Mouse (Mus musculus) cerebellum, adult 2 months (tissue): ENCODE data around the gene Wdr25. TPM values are rescaled to one million over a fixed set of nuclear protein-coding genes. Genes with fewer than 3 reads are reported as not detected.

Experiments used
- DNase-seq, 2 experiments: peaks; one replicate each; pipeline ENCODE4 v3.0.0; 2021
- H3K27ac ChIP-seq: fragments of 200-500 bp; 2 replicates; pipeline ENCODE4 v1.5.1; 2012; ENCODE audit warnings: low read length, control low read depth, inconsistent platforms; ENCODE audit not compliant: insufficient read depth
- H3K27me3 ChIP-seq: fragments of 200-500 bp; 2 replicates; pipeline ENCODE4 v1.6.1; 2012; ENCODE audit warnings: inconsistent platforms, mild to moderate bottlenecking, low read length, moderate library complexity; ENCODE audit not compliant: control insufficient read depth, insufficient read depth
- H3K4me1 ChIP-seq: fragments of 200-500 bp; 2 replicates; pipeline ENCODE4 v1.6.1; 2011; ENCODE audit warnings: low read length; ENCODE audit not compliant: control insufficient read depth, insufficient read depth
- H3K4me3 ChIP-seq: fragments of 200-500 bp; replicated peaks from 2 replicates; pipeline ENCODE3; 2011; ENCODE audit warnings: mild to moderate bottlenecking, low read depth, low read length, control low read depth; ENCODE audit not compliant: insufficient read depth
- CTCF ChIP-seq: fragments of 200-500 bp; IDR thresholded peaks from 2 replicates; pipeline ENCODE4 v1.5.1; 2011; ENCODE audit warnings: low read depth, mild to moderate bottlenecking, control low read depth, low read length, moderate library complexity, borderline replicate concordance; ENCODE audit not compliant: insufficient read depth
- POLR2A ChIP-seq: fragments of 200-500 bp; IDR thresholded peaks from 2 replicates; pipeline ENCODE4 v1.6.1; 2011; ENCODE audit warnings: low read length, control low read depth, borderline replicate concordance; ENCODE audit not compliant: insufficient read depth
- WGBS: fragments of 180-500 bp; shearing (Covaris S2); methylation state at CpG from one replicate; pipeline ENCODE4 v1.1.7; 2018; 5-methylcytosine and 5-hydroxymethylcytosine counted together
- polyA plus RNA-seq: library from polyadenylated mRNA; depleted of rRNA; stranded (reverse); fragments of >200 nt; gene quantifications from 2 replicates; pipeline ENCODE4 v1.2.3, GENCODE M21; 2012

Gene Wdr25
- polyA plus RNA-seq, 1 experiment = 16.0 TPM

GRCm38 (mm10) chr12:108994436-108995031, 101.1 kb downstream of the Wdr25 start:
- no peaks in the 10 kb centered on the region for H3K27me3 ChIP-seq
- H3K4me1 ChIP-seq = peaks cover 9% of the 10 kb centered on the region
- WGBS = 54% methylated on average over 19 of the region's 19 CpGs
- DNase-seq = peak in 1 of 2 experiments; percentile 26
- TF ChIP-seq POLR2A = no peak
- TF ChIP-seq CTCF = no peak
- H3K4me3 ChIP-seq = no peak overlapping the region
- H3K27ac ChIP-seq = no peak overlapping the region

GRCm38 (mm10) chr12:108995976-108996636, 102.7 kb downstream of the Wdr25 start:
- no peak overlapping the region for H3K4me3 ChIP-seq
- WGBS = 27% methylated on average over 12 of the region's 12 CpGs

GRCm38 (mm10) chr12:108997249-108997648, 103.8 kb downstream of the Wdr25 start:
- WGBS = 93% methylated on average over 8 of the region's 8 CpGs
- no peak for TF ChIP-seq CTCF
- no peak for TF ChIP-seq POLR2A
- Histone ChIP-seq H3K4me1 (peaks cover 9% of the 10 kb centered on the region), H3K27me3 (no peaks in the 10 kb centered on the region), H3K4me3 (no peak overlapping the region), H3K27ac (no peak overlapping the region)
- DNase-seq = no peak

More at GRCm38 (mm10) chr12:108995976-108996636, 102.7 kb downstream of the Wdr25 start:
- peak; percentile 32 to 49 for DNase-seq
- Histone ChIP-seq H3K27me3 (no peaks in the 10 kb centered on the region), H3K27ac (no peak overlapping the region), H3K4me1 (peaks cover 9% of the 10 kb centered on the region)
- no peak for TF ChIP-seq POLR2A
- TF ChIP-seq CTCF = peak; percentile 54

- WGBS = 91% methylated on average over 7 of the region's 7 CpGs
- H3K27ac ChIP-seq = no peak overlapping the region
- H3K27me3 ChIP-seq = no peaks in the 10 kb centered on the region
- no peaks in the 10 kb centered on the region for H3K4me1 ChIP-seq
- no peak for TF ChIP-seq CTCF
- H3K4me3 ChIP-seq = no peak overlapping the region
- DNase-seq = no peak
Measured at GRCm38 (mm10) chr12:109002978-109003377, 109.5 kb downstream of the Wdr25 start.

- WGBS = 88% methylated on average over 18 of the region's 18 CpGs
- DNase-seq = no peak
- no peak for TF ChIP-seq POLR2A
- no peak for TF ChIP-seq CTCF
- H3K4me3 ChIP-seq = no peak overlapping the region
- H3K27ac ChIP-seq = no peak overlapping the region
- H3K27me3 ChIP-seq = no peaks in the 10 kb centered on the region
- no peaks in the 10 kb centered on the region for H3K4me1 ChIP-seq
Measured at GRCm38 (mm10) chr12:109010070-109010649, 116.7 kb downstream of the Wdr25 start.

GRCm38 (mm10) chr12:109022181-109022691, 128.8 kb downstream of the Wdr25 start:
- no peaks in the 10 kb centered on the region; the same call in 1 of the 2 replicates for H3K27me3 ChIP-seq
- H3K4me3 ChIP-seq = no peak overlapping the region
- 20% methylated on average over 10 of the region's 10 CpGs for WGBS
- TF ChIP-seq CTCF = no peak
- TF ChIP-seq POLR2A = no peak
- peaks cover 21% of the 10 kb centered on the region for H3K4me1 ChIP-seq
- no peak overlapping the region for H3K27ac ChIP-seq
- DNase-seq = peak; percentile 96

- H3K27ac ChIP-seq = no peak overlapping the region
- peaks cover 21% of the 10 kb centered on the region for H3K4me1 ChIP-seq
- 61% methylated on average over 5 of the region's 5 CpGs for WGBS
- DNase-seq = no peak
- H3K27me3 ChIP-seq = no peaks in the 10 kb centered on the region; the same call in 1 of the 2 replicates
- H3K4me3 ChIP-seq = no peak overlapping the region
- TF ChIP-seq POLR2A (no peak), CTCF (no peak)
Measured at GRCm38 (mm10) chr12:109022966-109023365, 129.5 kb downstream of the Wdr25 start.
